28 mouse cellular contexts compared by ENCODE assay signal in the genomic region with DNA sequence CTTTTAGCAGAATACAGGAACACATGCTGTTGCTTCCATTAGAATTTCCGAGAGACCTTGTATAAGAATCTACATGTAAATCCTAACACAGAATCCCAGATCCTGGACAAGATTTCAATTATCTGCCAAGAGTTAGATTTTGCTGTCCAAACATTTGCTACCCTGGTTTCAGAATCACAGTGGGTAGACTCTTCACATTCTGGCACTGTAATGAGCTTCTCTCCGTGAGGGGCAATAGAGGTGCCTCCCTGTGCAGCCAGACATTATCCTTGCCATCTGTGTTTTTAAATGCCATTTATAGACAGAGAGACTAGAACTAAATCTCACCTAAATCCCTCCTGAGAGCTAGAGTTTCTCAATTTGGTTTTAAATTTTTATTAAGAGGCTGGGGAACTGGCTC.
DNase-seq lines count a peak whose midpoint lies in the region; ATAC-seq and TF ChIP-seq lines count a peak whose summit lies in the region.
"Had no signal": no experiment of that assay in that cellular context is flagged by ENCODE, and none has a peak within 500 bp of the region (broad histone marks: within the 10 kb centered on the region; RNA-seq: fewer than 3 reads in every experiment).

No protein-coding gene starts in this region.

- H3K36me3 ChIP-seq in forebrain, embryonic 14.5 days (ENCODE audit: control insufficient read depth, insufficient read depth, low read length), result no peaks in the 10 kb centered on the region
- H3K36me3 ChIP-seq in forebrain, embryonic 13.5 days (ENCODE audit: poor library complexity, severe bottlenecking), result no peaks in the 10 kb centered on the region
- no peaks in the 10 kb centered on the region for H3K36me3 ChIP-seq in midbrain, postnatal 0 days (ENCODE audit: insufficient read depth, low read length)
- H3K36me3 ChIP-seq in midbrain, embryonic 11.5 days (ENCODE audit: control insufficient read depth, insufficient read depth, low read length), result no peaks in the 10 kb centered on the region
- H3K36me3 ChIP-seq: embryonic facial prominence, embryonic 12.5 days; embryonic facial prominence, embryonic 15.5 days; G1E; heart, embryonic 10.5 days; heart, embryonic 13.5 days had no signal

- no peak overlapping the region for H3K27ac ChIP-seq in cerebellum, adult 2 months (ENCODE audit: insufficient read depth, low read length)
- H3K27ac ChIP-seq in forebrain, embryonic 14.5 days (ENCODE audit: low read depth, low read length), result no peak overlapping the region
- H3K27ac ChIP-seq in forebrain, embryonic 13.5 days, result no peak overlapping the region
- H3K27ac ChIP-seq in midbrain, postnatal 0 days (ENCODE audit: low read depth, low read length), result no peak overlapping the region
- no peak overlapping the region for H3K27ac ChIP-seq in midbrain, embryonic 11.5 days (ENCODE audit: low read depth, low read length)
- H3K27ac ChIP-seq: embryonic facial prominence, embryonic 12.5 days; embryonic facial prominence, embryonic 15.5 days; heart, adult 2 months; heart, embryonic 10.5 days; heart, embryonic 13.5 days; hindbrain, embryonic 14.5 days; hindbrain, postnatal 0 days had no signal

- 8% methylated on average over 2 of the region's 2 CpGs for WGBS in cerebellum, adult 2 months
- WGBS in forebrain, embryonic 14.5 days, result 62% methylated on average over 2 of the region's 2 CpGs
- 67% methylated on average over 2 of the region's 2 CpGs for WGBS in forebrain, embryonic 13.5 days
- WGBS in midbrain, postnatal 0 days, result 43% methylated on average over 2 of the region's 2 CpGs
- WGBS in midbrain, embryonic 11.5 days, result 73% methylated on average over 2 of the region's 2 CpGs

- H3K4me1 ChIP-seq in cerebellum, adult 2 months (ENCODE audit: control insufficient read depth, insufficient read depth, low read length), result peaks cover 10% of the 10 kb centered on the region; the same call in 1 of the 2 replicates
- H3K4me1 ChIP-seq in forebrain, embryonic 14.5 days (ENCODE audit: control insufficient read depth, insufficient read depth, low read length), result no peaks in the 10 kb centered on the region
- H3K4me1 ChIP-seq in forebrain, embryonic 13.5 days, result no peaks in the 10 kb centered on the region
- no peaks in the 10 kb centered on the region for H3K4me1 ChIP-seq in midbrain, postnatal 0 days (ENCODE audit: insufficient read depth, low read length)
- H3K4me1 ChIP-seq in midbrain, embryonic 11.5 days (ENCODE audit: control insufficient read depth, insufficient read depth, low read length), result no peaks in the 10 kb centered on the region
- H3K4me1 ChIP-seq: embryonic facial prominence, embryonic 12.5 days; embryonic facial prominence, embryonic 15.5 days; heart, embryonic 10.5 days had no signal

- H3K27me3 ChIP-seq in cerebellum, adult 2 months (ENCODE audit: control insufficient read depth, insufficient read depth, low read length), result no peaks in the 10 kb centered on the region; the same call in 1 of the 2 replicates
- H3K27me3 ChIP-seq in forebrain, embryonic 14.5 days (replicated peaks; ENCODE audit: control insufficient read depth, insufficient read depth, low read length), result no peaks in the 10 kb centered on the region
- no peaks in the 10 kb centered on the region for H3K27me3 ChIP-seq in forebrain, embryonic 13.5 days
- no peaks in the 10 kb centered on the region for H3K27me3 ChIP-seq in midbrain, postnatal 0 days (ENCODE audit: insufficient read depth, low read length)
- no peaks in the 10 kb centered on the region for H3K27me3 ChIP-seq in midbrain, embryonic 11.5 days (ENCODE audit: control insufficient read depth, insufficient read depth, low read length)
- H3K27me3 ChIP-seq: CH12.LX; embryonic facial prominence, embryonic 12.5 days; embryonic facial prominence, embryonic 15.5 days; heart, embryonic 13.5 days; Patski had no signal

- no peak for TF ChIP-seq POLR2A in cerebellum, adult 2 months (IDR thresholded peaks at IDR 0.05; ENCODE audit: borderline replicate concordance, insufficient read depth, low read length)

- peak; percentile 7 to 45 for DNase-seq in cerebellum, adult 2 months
- no peak for DNase-seq in cerebellum, adult 11 months
- peak; percentile 2 for DNase-seq in forebrain, embryonic 14.5 days (ENCODE audit: low spot score)
- peak; percentile 21 for DNase-seq in midbrain, postnatal 0 days (ENCODE audit: low spot score)
- DNase-seq in midbrain, embryonic 11.5 days (ENCODE audit: low spot score, missing footprints), result no peak
- DNase-seq in cerebellum, postnatal 25 days, result peak; percentile 10 to 22
- DNase-seq in urinary bladder, adult 2 months (ENCODE audit: low spot score), result no peak
- DNase-seq: adrenal gland, postnatal 10 days; B cell, adult 2 months; gastrocnemius, postnatal 10 days; gastrocnemius, postnatal 36 days; heart, adult 2 months; heart, postnatal 14 days; heart, postnatal 4 days; kidney, adult 18-20 months had no signal

- H3K4me3 ChIP-seq in cerebellum, adult 2 months (replicated peaks; ENCODE audit: insufficient read depth, low read depth, low read length), result no peak overlapping the region
- H3K4me3 ChIP-seq in forebrain, embryonic 14.5 days (ENCODE audit: low read depth, low read length), result no peak overlapping the region
- no peak overlapping the region for H3K4me3 ChIP-seq in forebrain, embryonic 13.5 days
- no peak overlapping the region for H3K4me3 ChIP-seq in midbrain, postnatal 0 days (ENCODE audit: low read depth, low read length)
- H3K4me3 ChIP-seq in midbrain, embryonic 11.5 days (ENCODE audit: low read depth, low read length), result no peak overlapping the region
- H3K4me3 ChIP-seq: embryonic facial prominence, embryonic 12.5 days; embryonic facial prominence, embryonic 15.5 days; heart, adult 2 months; heart, embryonic 10.5 days; heart, embryonic 13.5 days had no signal

- no peak for ATAC-seq in forebrain, embryonic 14.5 days
- no peak for ATAC-seq in forebrain, embryonic 13.5 days
- no peak for ATAC-seq in midbrain, postnatal 0 days (ENCODE audit: low FRiP score)
- no peak for ATAC-seq in midbrain, embryonic 11.5 days (ENCODE audit: low FRiP score)
- ATAC-seq: forebrain, embryonic 16.5 days; hindbrain, postnatal 0 days; inflammation-experienced regulatory T-cells, adult 6 months; intestine, embryonic 16.5 days; Patski had no signal

- no peak for TF ChIP-seq CTCF in cerebellum, adult 2 months (IDR thresholded peaks at IDR 0.05; ENCODE audit: borderline replicate concordance, insufficient read depth, low read depth, low read length)
- no peak for TF ChIP-seq CTCF in midbrain, postnatal 0 days (IDR thresholded peaks at IDR 0.05)

- no peak overlapping the region for H3K9ac ChIP-seq in forebrain, embryonic 14.5 days (ENCODE audit: low read length)
- H3K9ac ChIP-seq in forebrain, embryonic 13.5 days, result no peak overlapping the region
- no peak overlapping the region for H3K9ac ChIP-seq in midbrain, postnatal 0 days (replicated peaks; ENCODE audit: low read length, poor library complexity, severe bottlenecking)
- H3K9ac ChIP-seq in midbrain, embryonic 11.5 days (ENCODE audit: low read length), result no peak overlapping the region
- H3K9ac ChIP-seq: embryonic facial prominence, embryonic 12.5 days; embryonic facial prominence, embryonic 15.5 days; heart, embryonic 13.5 days; hindbrain, embryonic 14.5 days had no signal

- H3K4me2 ChIP-seq in forebrain, embryonic 14.5 days (ENCODE audit: low read length), result no peak overlapping the region
- H3K4me2 ChIP-seq in forebrain, embryonic 13.5 days, result no peak overlapping the region
- no peak overlapping the region for H3K4me2 ChIP-seq in midbrain, postnatal 0 days (ENCODE audit: low read depth, low read length, poor library complexity, severe bottlenecking)
- H3K4me2 ChIP-seq in midbrain, embryonic 11.5 days, result no peak overlapping the region
- H3K4me2 ChIP-seq: embryonic facial prominence, embryonic 12.5 days; embryonic facial prominence, embryonic 15.5 days; heart, embryonic 13.5 days; hindbrain, embryonic 14.5 days had no signal

- no peaks in the 10 kb centered on the region for H3K9me3 ChIP-seq in forebrain, embryonic 14.5 days (replicated peaks; ENCODE audit: control insufficient read depth, low read length)
- H3K9me3 ChIP-seq in forebrain, embryonic 13.5 days (replicated peaks), result no peaks in the 10 kb centered on the region
- no peaks in the 10 kb centered on the region for H3K9me3 ChIP-seq in midbrain, postnatal 0 days (ENCODE audit: low read length)
- no peaks in the 10 kb centered on the region for H3K9me3 ChIP-seq in midbrain, embryonic 11.5 days (ENCODE audit: control insufficient read depth, low read length)
- H3K9me3 ChIP-seq: embryonic facial prominence, embryonic 12.5 days; embryonic facial prominence, embryonic 15.5 days; G1E; heart, embryonic 10.5 days; heart, embryonic 13.5 days had no signal

Comparison
In these comparisons a context has a peak if more than half of its experiments do, and no peak if none do; other contexts are left out.
1. DNase-seq: peak in cerebellum, adult 2 months (2 of 2), forebrain, embryonic 14.5 days (single experiment), midbrain, postnatal 0 days (single experiment) and cerebellum, postnatal 25 days (2 of 2); none in cerebellum, adult 11 months (single experiment), midbrain, embryonic 11.5 days (single experiment) and urinary bladder, adult 2 months (single experiment).